Mouse (Mus musculus) thymus, postnatal 10 days (tissue): ENCODE measurements around the gene Tspo.
A peak's percentile ranks its signal among the peaks of the same experiment; 100 is the strongest.

ENCODE experiments used
- DNase-seq, 2 experiments: peaks; one replicate each; pipeline ENCODE4 v3.0.0; 2021; ENCODE audit warnings: low spot score in 2 of 2

Tspo gene

DNA sequence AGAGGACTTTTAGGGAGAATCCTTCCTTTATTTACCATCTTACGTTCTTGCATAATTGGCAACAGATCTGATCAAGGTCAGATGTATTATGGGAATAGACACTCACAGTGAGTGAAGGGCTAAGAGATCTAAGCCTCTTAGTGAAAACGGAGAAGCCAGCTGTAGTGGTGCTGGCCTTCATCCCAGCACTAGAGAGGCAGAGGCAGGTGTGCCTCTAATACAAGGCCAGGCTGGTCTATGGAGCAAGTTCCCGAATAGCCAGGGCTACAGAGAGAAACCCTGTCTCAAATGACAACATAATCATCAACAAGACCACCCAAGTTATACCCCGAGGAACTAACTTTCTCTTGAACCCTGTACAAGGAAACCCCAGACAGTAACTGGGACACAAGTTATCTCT is 19.5 kb downstream of the Tspo start:
- no peak for DNase-seq

DNA sequence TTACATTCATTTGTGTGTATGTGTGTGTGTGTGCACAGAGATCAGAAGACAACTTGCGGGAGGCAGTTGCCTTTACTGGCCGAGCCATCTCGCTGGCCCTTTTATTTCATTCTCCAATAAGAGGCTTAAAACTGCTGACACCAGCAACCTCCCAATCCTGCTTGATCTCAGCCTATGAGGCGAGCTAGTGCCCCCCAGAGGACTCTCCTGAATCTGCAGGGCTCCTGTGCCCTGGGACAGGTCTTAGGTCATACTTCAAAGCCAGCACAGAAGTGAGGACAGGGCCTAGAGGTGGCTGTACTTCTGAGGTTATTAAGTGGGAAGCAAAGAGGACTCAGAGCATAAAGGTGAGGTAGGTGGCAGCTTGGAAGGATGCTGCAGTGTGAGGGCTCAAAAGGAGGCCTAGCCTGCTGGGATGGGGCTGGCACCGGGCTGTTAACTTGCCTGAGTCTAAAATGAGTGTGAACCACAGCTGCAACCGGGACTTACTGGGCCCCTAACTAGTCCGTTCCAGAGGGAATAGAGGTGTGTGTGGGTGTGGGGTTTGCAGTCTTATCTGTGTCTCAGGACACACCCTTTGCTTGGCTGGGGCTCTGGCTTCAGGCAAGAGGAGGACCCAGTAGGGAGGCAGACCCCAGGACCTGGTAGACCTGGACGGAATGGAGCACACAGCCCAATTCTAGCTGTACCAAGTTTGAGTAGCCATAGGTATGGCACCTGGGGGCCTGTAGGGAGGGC is 20.2 kb downstream of the Tspo start:
- peak in 1 of 2 experiments; percentile 54 for DNase-seq

DNA sequence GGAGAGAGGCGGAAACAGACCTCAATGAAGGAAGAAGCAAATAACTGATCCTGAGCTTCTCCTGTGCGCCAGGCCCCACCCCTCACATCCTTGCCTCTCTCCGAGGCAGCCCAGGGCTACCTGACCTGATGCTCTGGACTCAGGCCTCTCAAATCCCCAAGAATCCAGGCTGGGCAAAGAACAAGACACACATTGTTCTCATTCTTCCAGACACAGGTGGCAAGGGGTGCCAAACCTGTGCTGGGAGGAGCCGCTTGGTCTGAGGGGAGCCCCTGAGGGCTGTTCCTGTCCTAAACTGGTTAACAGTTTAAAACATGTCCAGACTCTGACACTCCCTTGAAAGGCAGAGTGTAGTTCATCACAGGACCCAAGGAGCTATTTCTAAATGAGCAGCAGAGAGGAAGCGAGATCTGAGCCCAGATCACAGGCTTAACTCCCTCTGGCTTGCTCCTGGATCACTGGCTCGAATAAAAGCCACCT is 21.4 kb downstream of the Tspo start:
- no peak for DNase-seq

DNA sequence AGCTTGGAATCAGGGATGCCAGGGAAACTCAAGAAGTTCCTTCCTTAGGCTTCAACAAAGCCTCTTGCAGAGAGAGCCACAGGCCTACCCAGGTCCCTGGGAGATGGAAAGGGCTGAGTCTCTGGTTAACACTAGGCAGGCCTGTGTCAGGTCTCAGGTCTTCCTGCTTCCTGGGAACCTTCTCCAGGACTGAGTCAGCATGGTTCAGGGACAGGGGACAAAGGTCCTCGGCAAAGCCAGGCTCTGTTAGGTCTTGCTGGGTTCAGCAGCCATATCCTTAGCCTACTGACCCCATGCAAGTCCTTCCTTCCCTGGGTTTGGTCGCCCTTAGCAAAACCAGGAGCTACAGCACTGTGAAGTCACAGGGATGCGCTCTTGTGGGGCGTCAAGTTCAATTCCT is 27.4 kb downstream of the Tspo start:
- no peak for DNase-seq

DNA sequence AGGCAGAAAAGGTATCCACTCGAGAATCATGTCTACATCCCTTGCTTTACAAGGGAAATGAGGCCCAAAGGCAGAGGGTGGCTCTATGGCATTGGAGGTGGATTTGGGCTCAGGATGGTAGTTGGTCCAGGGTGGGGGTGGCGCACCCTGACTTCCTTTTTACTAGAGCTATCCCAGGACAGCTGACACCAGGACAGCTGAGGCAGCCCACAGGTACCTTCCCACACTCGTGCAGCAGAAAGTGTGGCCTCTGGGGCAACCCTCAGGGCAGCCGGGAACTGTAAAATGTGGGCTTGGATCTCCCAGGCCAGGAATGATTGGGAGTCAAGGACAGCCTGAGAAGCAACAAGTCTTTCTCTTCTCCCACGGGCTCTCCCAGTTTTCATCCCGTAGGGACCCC is 28.4 kb downstream of the Tspo start:
- DNase-seq: no peak

DNA sequence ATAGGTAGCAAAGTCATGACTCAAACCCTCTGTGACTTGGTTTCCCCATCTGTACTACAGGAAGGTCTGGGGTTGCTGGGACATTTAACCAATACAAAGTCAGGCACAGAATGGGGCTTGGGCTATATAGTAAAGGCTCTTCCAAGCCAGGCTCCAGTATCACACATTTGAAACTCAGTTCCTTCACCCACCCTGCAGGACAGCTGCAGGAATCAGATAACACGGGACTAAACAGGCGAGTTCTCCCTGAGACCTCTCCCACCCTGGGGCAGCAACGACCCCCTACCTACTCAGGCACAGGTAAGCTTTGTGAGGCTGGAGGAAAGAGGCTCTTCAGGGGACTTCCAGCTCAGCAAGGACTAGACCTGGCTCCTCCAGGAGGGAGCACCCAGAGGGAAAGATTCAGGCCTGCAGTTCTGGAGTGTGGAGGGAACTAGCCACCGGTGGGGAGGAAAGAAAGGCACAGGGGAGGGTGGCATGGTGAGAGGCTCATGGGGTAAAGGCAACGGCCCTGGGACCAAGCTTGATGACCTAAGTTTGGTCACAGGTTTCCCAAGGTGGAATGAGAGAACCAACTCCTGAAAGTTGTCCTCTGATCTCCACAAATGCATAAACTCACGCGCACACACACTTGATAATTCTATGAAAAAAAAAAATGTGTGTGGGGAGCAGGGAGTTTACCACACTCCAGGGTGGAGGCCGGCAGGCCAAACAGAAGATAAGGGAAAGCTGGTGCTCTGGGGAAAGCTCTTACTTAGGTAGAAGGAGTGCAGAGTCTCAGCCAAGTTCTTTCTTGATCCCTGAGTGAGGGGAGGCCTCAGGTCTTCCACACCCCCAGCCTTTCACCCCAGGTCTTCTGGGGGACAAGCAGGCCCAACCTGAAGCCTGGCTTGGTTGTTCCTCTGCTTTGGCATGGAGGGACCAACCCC is 29.1 kb downstream of the Tspo start:
- DNase-seq: no peak

DNA sequence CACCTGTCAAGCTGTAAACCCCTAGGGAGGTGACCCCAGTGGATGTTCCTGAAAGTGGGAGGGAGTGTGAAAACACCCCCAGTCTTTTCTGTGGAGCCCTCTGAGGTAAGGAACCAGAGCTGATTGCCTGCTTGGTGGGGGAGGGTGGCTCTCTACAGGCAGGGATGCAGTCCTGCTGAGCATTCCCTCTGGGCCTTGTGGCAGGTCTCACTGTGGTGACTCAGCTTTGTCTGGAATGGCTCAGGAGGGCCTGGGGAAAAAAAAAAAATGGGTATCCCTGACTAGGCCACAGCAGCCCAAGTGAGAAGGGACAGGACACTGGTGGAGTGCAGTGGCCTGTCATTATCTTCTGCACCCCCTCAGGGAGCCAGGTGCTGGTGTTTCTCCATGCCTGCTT is 29.8 kb downstream of the Tspo start:
- no peak for DNase-seq

DNA sequence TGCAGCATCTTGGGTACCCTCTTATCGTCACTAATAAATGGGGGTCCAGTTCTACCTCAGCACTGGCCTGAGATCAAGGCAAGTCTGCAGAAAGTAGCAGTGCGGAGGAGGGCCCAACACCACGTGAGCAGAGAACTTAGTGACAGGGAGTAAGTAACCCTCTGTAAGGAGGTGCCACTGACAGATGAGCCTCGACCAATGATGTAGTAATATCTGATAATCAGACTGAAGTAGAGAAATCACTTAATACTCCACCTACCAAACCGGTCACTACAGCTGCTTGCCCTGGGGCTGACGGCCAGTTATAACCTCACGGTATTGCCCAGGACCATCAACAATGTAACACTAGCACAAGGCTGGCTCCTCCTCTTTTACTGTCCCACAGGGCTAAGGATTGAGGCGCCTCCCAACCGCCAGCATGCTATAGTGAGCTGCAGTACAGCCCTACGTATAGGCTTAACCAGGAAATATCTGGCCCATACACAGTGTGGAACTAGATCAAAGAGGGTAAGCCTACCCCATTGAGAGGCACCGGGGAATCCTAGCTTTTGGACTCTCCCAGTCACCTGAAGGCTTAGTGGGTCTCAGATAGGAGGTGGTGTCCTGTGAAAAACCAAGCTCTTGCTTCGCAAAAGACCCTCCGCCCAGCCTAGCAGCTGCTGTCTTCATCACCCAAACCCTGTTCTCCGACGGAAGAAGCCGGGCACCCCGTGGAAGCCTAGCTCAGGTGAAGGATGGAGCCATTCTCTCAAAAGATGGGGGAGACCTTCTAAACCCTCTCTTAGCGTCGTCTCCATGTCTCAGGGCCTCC is 30.5 kb downstream of the Tspo start:
- DNase-seq: no peak

DNA sequence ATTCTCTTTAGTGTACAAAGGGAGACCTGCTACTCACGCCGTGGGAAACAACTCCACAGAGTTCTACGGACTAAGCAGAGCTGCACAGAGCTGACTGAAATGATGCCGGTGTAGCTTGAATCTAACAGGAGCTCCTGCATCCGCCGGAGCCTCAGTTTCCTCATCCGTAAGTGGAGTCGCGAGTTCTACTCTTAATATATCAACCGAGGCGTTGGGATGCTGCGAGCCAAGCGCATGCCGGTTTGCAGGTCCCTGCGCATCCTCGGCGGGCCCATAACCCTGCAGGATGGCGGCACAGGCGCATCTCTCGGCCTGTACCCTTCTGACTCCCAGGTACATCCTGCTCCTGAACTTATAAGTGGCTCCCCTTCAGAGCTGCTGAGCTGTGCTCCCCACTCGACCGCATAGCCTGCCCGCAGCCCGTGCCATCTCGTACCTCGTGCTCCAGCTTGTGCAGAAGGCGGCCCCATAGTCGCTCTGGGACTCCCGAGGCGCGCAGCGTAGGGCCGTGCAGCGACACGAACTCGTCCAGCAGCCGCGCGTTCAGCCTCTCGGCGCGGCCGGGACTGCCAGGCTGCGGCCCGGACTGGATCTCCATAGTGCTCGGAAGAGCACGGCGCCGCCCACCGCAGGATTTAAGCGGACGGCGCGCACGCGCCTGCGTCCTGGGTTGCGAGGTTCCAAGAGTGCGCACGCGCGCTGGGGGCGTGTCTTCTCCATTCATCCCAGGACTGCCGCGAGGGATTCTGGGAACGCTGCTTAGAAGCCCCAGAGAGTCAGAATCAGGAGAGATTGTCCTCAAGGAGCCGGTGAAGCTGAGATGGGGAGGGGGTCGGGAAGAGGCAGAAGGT is 31.3 kb downstream of the Tspo start, which contains the start of gene Ttll12:
TSS of gene Ttll12 (minus strand) at position 645 of the 851 bp plus-strand sequence.
- DNase-seq: peak; percentile 83 to 89

DNA sequence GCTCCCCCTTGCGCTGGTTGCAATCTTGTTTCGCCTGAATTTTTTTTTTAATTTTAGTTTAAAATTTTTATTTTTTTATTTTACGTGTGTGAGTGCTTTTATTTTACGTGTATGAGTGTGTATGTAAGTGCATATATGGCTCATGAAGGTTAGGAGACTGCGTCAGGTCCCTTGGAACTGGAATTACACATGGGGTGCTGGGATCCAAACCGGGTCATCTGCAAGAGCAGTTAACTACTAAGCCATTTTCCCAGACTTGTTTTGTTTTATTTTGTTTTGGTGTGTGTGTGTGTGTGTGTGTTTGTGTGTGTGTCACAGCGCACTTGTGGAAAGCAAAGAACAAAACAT is 31.9 kb downstream of the Tspo start:
- DNase-seq: no peak

DNA sequence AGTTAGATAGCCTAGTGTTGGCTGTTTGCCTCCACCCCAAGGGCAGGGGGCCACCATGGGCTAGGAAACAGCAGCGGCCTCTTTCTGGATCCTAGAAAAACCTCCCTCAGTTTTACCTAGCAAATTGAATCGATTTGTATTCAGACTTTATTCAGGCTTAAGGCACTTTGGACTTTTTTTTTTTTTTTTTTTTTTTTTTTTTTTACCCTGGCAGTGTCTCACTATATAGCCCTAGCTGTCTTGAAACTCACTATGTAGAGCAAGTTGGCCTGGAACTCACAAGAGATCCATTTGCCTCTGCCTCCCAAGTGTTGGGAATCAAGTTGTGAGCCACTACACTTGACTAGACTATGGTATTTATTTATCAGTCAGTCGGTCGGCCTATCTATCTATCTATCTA is 33.4 kb downstream of the Tspo start:
- DNase-seq: no peak

DNA sequence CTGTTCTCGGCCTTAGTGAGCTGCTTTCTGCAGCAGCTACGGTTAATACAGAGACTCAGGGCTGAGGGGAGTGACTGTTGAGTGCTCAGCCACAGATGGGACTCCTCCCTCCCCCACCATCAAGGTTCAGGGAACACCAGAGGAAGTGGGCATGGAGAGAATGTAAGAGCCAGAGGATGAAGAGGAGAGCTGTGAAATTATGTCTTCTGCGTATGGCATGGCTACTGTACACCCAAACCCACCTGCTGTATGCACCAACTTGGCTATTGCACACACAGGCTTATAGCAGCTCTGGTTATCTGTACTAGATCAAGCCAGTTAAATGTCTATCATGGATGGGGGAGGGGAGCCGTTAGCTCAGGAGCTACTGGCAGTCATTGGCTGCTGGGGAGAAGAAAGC is 37.8 kb downstream of the Tspo start:
- DNase-seq: peak; percentile 59 to 61

DNA sequence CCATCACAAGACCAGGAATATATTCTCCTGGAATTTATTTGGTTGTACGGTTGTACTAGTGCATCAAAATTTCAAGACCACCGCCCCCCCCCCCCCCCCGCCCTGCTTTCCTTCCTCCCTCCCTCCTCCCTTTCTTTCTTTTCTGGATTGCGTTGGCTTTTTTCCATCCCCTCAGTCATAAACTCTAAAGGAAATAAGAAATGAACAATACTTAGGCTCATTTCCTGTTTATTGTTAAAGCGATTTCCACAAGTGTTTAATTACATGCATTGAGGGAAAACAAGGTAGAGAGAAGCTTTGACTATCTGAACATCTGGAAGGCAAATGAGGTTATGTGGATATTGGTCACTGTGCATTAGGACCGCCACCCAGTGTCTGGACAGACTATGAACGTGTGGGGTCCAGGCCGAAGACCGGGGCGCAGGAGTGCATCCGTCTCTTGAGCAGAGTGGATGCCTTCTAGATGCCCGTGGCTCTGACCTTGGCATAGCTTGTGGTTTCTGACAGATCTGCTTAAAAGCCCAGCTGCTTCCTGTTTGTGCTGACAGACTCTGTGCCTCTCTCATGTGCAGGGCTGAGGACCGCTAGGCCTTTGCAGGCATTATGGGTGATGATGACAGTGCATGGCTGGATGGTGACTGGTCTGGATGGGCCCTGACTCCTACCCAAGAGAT is 39.1 kb downstream of the Tspo start:
- DNase-seq: peak; percentile 77 to 86

DNA sequence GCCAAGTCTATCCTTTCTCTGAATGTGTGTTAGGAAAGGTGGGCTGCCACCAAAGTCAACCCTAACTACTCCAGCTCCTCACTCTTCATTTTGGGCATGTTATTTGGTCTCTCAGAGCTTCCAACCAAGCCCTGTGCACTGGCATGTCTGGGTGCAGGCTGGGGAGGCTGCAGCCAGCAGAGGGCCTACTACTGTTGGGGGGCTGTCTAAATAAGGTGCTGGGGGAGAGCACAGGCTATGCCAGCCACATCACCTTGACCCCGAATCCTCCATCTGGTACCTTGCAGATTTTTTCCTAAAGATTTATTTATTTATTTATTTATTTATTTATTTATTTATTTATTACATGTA is 39.6 kb downstream of the Tspo start:
- peak; percentile 59 to 71 for DNase-seq

DNA sequence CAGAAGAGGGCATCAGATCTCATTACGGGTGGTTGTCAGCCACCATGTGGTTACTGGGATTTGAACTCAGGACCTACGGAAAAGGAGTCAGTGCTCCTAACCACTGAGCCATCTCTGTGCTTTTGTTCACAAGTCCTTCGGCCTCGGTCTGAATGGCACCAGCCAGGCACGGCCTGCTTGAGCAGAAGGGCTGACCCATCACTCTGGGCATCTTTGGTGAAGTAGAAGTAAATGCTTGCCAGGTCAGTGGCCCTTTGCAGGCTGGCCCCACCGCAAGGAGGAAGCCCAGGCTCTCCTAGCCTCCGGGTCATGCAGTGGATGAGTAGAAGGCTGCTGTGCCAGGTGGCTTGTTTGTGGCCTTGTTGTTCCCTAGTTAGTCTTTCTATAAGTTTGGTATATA is 40.0 kb downstream of the Tspo start:
- peak in 1 of 2 experiments; percentile 49 for DNase-seq

DNA sequence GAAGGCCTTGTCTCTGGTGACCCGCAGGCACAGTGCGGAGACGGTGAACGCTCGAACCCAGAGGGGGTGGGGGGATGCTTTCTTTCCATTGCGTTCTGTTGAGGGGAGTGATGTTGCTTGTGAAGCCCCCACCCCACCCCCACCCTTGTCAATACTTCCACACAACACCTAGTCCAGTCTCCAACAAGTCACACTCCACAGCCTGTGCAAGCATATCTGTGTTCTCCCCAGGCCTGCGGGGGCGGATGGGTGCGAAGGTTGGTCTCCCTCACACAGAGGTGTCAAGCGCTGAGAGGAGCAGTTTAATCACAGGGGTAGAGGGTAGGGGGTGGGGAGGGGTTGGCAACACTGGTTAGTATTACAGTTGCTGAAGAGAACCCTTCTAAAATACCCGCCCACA is 42.8 kb downstream of the Tspo start:
- no peak for DNase-seq

DNA sequence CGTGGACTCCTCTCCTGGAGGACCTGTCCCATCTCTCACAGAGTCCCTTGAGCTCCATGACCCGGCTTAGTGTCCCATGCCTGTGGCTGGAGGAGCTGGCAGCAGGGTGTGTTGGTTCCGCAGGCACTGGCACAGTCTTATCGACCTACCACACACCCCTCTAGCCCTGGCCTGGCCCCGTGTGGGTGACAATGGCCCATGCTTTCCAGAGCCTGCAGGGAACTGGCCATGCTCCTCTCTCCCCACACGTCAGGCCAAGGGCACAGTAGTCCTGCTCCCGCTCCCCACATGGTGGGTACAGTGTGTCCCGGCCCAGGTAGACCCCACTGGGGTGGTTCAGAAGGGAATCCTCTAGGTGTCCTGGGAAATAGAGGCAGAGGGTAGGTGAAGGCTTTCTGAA is 43.3 kb downstream of the Tspo start:
- DNase-seq: no peak

DNA sequence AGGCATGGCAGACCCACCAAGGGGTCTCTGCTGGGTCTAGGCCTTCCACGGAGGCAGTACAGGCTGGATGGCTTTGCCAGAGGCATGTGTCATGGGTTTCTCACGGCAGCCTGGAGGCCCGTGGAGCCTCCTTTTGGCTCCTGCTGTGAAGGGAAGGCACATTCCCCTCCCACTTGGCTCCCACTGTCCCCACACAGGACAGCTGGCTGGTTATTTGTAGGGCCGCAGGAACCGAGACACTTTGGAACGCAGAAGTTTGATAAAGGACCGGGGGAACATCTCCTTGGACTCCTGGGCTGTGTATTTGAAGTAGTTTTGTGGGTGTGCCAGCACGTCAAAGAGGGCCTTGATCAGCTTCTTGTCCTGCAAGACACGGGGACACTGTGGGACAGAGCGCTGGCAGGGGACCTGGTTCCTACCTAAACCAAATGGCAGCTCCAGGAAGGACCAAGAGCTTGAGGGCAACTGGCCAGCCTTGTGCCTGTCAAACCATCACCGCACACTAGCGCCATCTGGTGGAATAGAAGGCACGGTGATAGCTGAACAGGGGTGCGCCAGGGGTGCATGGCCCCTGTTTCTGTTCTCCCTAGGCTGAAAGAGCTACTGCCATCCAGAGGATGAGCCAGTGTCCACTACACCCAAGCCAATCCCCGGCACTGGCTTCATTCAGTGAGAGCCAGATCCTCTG is 43.9 kb downstream of the Tspo start:
- peak; percentile 56 to 85 for DNase-seq

DNA sequence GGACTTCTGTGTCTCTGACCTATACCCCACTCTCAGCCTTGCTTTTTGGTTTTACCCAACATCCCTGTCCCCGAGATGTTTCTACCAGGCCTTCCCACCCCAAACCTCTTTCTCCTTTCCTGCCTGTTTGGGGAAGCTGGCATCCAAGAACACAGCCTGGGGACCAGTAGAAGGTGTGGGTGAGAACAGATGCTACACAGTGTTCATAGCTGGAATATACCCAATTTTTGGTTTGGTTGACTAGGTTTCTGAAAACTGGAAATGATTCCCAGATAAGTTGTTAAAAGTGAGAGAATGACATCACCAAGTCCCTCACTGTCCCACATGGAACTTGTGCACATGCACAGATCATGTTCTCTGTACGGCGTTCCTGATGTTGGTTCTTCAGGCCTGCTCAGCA is 51.9 kb downstream of the Tspo start:
- DNase-seq: no peak
